Mouse (Mus musculus) megakaryocyte, adult 5-6 weeks (primary cell): Measurements from ENCODE around the gene Duxbl3. TPM values are rescaled to one million over a fixed set of nuclear protein-coding genes. Genes with fewer than 3 reads are reported as not detected.
"Not testable (repeated sequence)": the region's sequence is repeated elsewhere in the genome, so short reads cannot be mapped to it uniquely, and the experiment has no call there.

Experiments
- ATAC-seq: 2 replicates; pipeline ENCODE4 v1.8.0; 2016; ENCODE audit warnings: mild to moderate bottlenecking, inconsistent platforms; ENCODE audit not compliant: poor library complexity, severe bottlenecking
- total RNA-seq, 2 experiments: library from RNA; stranded (forward) in 1 of 2; stranded (reverse) in 1 of 2; fragments of 153-499, 151-499 nt in 1 of 2; fragments of 221-1000, 200-1000 nt in 1 of 2; gene quantifications; 2 replicates each; pipeline versions ENCODE4 v1.2.3 to v1.2.4; 2015 to 2017

Duxbl3 gene
- total RNA-seq (2015) (not detected in 2 replicates), total RNA-seq (2017) (not detected in 2 replicates)

GRCm38 (mm10) chr14:26257756-26258617 lies at the start of gene Duxbl3:
Duxbl3 (plus strand) TSS chr14:26257962.
- not testable (repeated sequence) for ATAC-seq

GRCm38 (mm10) chr14:26216233-26217000 lies 41.3 kb upstream of the Duxbl3 start:
- not testable (repeated sequence) for ATAC-seq

GRCm38 (mm10) chr14:26237183-26237582 lies 20.6 kb upstream of the Duxbl3 start:
- ATAC-seq: not testable (repeated sequence)

- ATAC-seq: not testable (repeated sequence)
Measured at GRCm38 (mm10) chr14:26258729-26259128, 967 bp downstream of the Duxbl3 start.

GRCm38 (mm10) chr14:26286737-26287136 lies 29.0 kb downstream of the Duxbl3 start:
- ATAC-seq: not testable (repeated sequence)

- no peak for ATAC-seq
Measured at GRCm38 (mm10) chr14:26293859-26294258, 36.1 kb downstream of the Duxbl3 start.

- no peak for ATAC-seq
Measured at GRCm38 (mm10) chr14:26297055-26297454, 39.3 kb downstream of the Duxbl3 start.

GRCm38 (mm10) chr14:26297484-26297883 lies 39.7 kb downstream of the Duxbl3 start:
- ATAC-seq: no peak

- ATAC-seq: no peak
Measured at GRCm38 (mm10) chr14:26303111-26303510, 45.3 kb downstream of the Duxbl3 start.

- ATAC-seq: no peak
Measured at GRCm38 (mm10) chr14:26306032-26306431, 48.3 kb downstream of the Duxbl3 start.

- no peak for ATAC-seq
Measured at GRCm38 (mm10) chr14:26308813-26309212, 51.1 kb downstream of the Duxbl3 start.

GRCm38 (mm10) chr14:26309511-26309910 lies 51.7 kb downstream of the Duxbl3 start:
- ATAC-seq: no peak

- no peak for ATAC-seq
Measured at GRCm38 (mm10) chr14:26316246-26316730, 58.5 kb downstream of the Duxbl3 start.

Other genes with a start within 250 kb of the Duxbl3 start
- gene Gm9780, start 215.3 kb upstream of the Duxbl3 start, total RNA-seq (2015): 0.18 TPM in 1 of 2 replicates, not detected in the other
- gene Gm9780, start 215.3 kb upstream of the Duxbl3 start, total RNA-seq (2017): 4.2 TPM in 1 of 2 replicates, not detected in the other
- gene Tmem254c, start 190.6 kb upstream of the Duxbl3 start, total RNA-seq (2015): 20.8 and 25.9 TPM in 2 replicates
- 15.2 and 24.2 TPM in 2 replicates for gene Tmem254c, start 190.6 kb upstream of the Duxbl3 start, total RNA-seq (2017)
- gene Cphx2, start 176.4 kb upstream of the Duxbl3 start, total RNA-seq (2015): not detected in 2 replicates
- gene Cphx2, start 176.4 kb upstream of the Duxbl3 start, total RNA-seq (2017): not detected in 2 replicates
- not detected in 2 replicates for gene Cphx3, start 175.7 kb upstream of the Duxbl3 start, total RNA-seq (2015)
- gene Cphx3, start 175.7 kb upstream of the Duxbl3 start, total RNA-seq (2017): not detected in 2 replicates
- gene Duxbl2, start 139.6 kb upstream of the Duxbl3 start, total RNA-seq (2015): not detected in 2 replicates
- not detected in 2 replicates for gene Duxbl2, start 139.6 kb upstream of the Duxbl3 start, total RNA-seq (2017)
- gene Plac9b, start 75.5 kb upstream of the Duxbl3 start, total RNA-seq (2015): 1.5 TPM in 1 of 2 replicates, not detected in the other
- gene Plac9b, start 75.5 kb upstream of the Duxbl3 start, total RNA-seq (2017): not detected in 2 replicates
- gene Tmem254b, start 50.9 kb upstream of the Duxbl3 start, total RNA-seq (2015): 14.4 TPM in 1 of 2 replicates, not detected in the other
- 3.7 and 9.5 TPM in 2 replicates for gene Tmem254b, start 50.9 kb upstream of the Duxbl3 start, total RNA-seq (2017)